Mouse (Mus musculus) right cerebral cortex, postnatal 25 days (tissue): ENCODE data around the gene Cbl.
A peak's percentile ranks its signal among the peaks of the same experiment; 100 is the strongest.
"Not testable (repeated sequence)": the region's sequence is repeated elsewhere in the genome, so short reads cannot be mapped to it uniquely, and the experiment has no call there.

Experiments used
- DNase-seq: peaks from one replicate; pipeline ENCODE4 v3.0.0; 2022

The Cbl gene

GRCm38 (mm10) chr9:44127351-44127801 lies 106.5 kb downstream of the Cbl start:
- no peak for DNase-seq

- no peak for DNase-seq
Observed at GRCm38 (mm10) chr9:44126746-44127145, 107.1 kb downstream of the Cbl start.

- peak; percentile 76 for DNase-seq
Observed at GRCm38 (mm10) chr9:44125546-44126428, 108.1 kb downstream of the Cbl start.

- no peak for DNase-seq
Observed at GRCm38 (mm10) chr9:44125026-44125425, 108.8 kb downstream of the Cbl start.

- DNase-seq = no peak
Observed at GRCm38 (mm10) chr9:44124317-44124716, 109.5 kb downstream of the Cbl start.

GRCm38 (mm10) chr9:44119948-44120465 lies 113.8 kb downstream of the Cbl start:
- no peak for DNase-seq

- DNase-seq = no peak
Observed at GRCm38 (mm10) chr9:44119011-44119410, 114.8 kb downstream of the Cbl start.

GRCm38 (mm10) chr9:44116182-44116581 lies 117.7 kb downstream of the Cbl start:
- no peak for DNase-seq

- no peak for DNase-seq
Observed at GRCm38 (mm10) chr9:44115599-44115998, 118.2 kb downstream of the Cbl start.

GRCm38 (mm10) chr9:44114453-44114852 lies 119.4 kb downstream of the Cbl start:
- DNase-seq = no peak

- DNase-seq = peak; percentile 93
Observed at GRCm38 (mm10) chr9:44113105-44113789, 120.6 kb downstream of the Cbl start, which contains the start of the genes Gm49380 and Rnf26. Gene Gm49380, minus strand, starts transcription at chr9:44113500. Gene Rnf26, minus strand, starts transcription at chr9:44113517.

GRCm38 (mm10) chr9:44111909-44112308 lies 121.9 kb downstream of the Cbl start:
- DNase-seq = not testable (repeated sequence)

- peak; percentile 65 for DNase-seq
Observed at GRCm38 (mm10) chr9:44109360-44110095, 124.3 kb downstream of the Cbl start.

- no peak for DNase-seq
Observed at GRCm38 (mm10) chr9:44108269-44109055, 125.4 kb downstream of the Cbl start.

- peak; percentile 39 for DNase-seq
Observed at GRCm38 (mm10) chr9:44107557-44108179, 126.2 kb downstream of the Cbl start.

- peak; percentile 66 for DNase-seq
Observed at GRCm38 (mm10) chr9:44107110-44107509, 126.7 kb downstream of the Cbl start, which contains the start of gene C1qtnf5. Gene C1qtnf5, plus strand, starts transcription at chr9:44107245.

GRCm38 (mm10) chr9:44106596-44106995 lies 127.3 kb downstream of the Cbl start:
- DNase-seq = no peak

GRCm38 (mm10) chr9:44106182-44106581 lies 127.7 kb downstream of the Cbl start:
- DNase-seq = no peak

- DNase-seq = no peak
Observed at GRCm38 (mm10) chr9:44105781-44106180, 128.1 kb downstream of the Cbl start.

GRCm38 (mm10) chr9:44104881-44105280 lies 129.0 kb downstream of the Cbl start:
- no peak for DNase-seq

- DNase-seq = no peak
Observed at GRCm38 (mm10) chr9:44101490-44101889, 132.4 kb downstream of the Cbl start, which contains the start of gene Mfrp. Gene Mfrp, plus strand, starts transcription at chr9:44101729.
